Mouse (Mus musculus) lung, postnatal 10 days (tissue): ENCODE data around the gene Wdr77.
"Not testable (repeated sequence)": the region's sequence is repeated elsewhere in the genome, so short reads cannot be mapped to it uniquely, and the experiment has no call there.

ENCODE experiments used
- DNase-seq: peaks from one replicate; pipeline ENCODE4 v3.0.0; 2021

Gene Wdr77

DNA sequence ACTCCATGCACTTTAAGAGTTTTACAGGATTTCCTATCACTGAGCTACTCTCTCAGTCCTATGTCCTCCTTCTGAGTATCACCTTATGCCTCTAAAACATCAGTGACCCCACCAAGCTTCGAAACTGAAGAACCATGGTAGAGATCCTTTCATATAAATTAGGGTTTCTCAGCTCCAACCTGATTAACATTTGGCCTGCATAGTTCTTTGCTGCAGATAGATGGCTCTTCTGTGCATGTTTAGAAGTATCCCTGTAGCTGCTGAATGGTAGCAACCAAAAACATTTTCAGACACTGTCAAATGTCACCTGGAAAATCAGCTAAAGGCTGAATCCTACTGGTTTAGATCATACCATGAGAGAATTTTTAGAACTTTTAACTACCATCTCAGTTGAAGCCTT lies 1.9 kb upstream of the Wdr77 start:
- DNase-seq, result no peak

DNA sequence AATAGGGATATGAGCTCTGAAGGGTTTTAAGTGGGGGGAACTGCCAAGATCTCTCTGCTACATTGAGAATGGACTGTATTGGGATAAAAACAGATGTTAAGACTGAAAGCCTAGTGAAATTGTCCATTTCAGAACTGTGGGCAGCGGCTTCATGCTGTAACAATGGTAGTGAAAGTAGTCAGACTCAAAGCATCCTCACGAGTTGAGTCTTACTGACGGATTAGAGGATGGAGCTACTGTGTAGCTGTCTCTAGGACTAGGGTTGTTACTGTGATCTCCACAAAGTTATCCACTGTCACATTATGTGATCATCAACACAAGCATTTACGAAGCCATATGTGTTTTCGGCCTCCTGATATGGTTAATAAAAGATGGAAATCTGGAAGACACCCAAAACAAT lies 965 bp upstream of the Wdr77 start:
- no peak for DNase-seq

DNA sequence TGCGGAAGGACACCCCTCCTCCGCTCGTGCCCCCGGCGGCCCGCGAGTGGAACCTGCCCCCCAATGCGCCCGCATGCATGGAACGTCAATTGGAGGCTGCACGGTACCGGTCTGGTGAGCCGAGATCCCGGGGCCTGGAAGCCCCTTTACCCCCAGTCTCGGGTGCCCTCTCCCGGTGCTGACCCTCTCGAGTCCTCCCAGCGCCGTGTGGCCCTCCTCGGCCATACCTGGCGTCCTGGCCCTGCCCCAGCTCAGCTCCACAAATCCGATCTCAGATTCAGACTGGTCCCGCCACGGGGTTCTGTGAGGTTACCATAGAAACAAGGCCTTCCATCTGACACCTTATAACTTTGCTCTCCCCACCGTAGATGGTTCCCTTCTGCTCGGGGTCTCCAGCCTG lies 416 bp downstream of the Wdr77 start:
- no peak for DNase-seq

GRCm38 (mm10) chr3:105959999-105960398 lies 830 bp downstream of the Wdr77 start, which contains the start of gene Atp5f1:
Gene Atp5f1 (minus strand): TSS chr3:105960099.
- DNase-seq, result no peak

DNA sequence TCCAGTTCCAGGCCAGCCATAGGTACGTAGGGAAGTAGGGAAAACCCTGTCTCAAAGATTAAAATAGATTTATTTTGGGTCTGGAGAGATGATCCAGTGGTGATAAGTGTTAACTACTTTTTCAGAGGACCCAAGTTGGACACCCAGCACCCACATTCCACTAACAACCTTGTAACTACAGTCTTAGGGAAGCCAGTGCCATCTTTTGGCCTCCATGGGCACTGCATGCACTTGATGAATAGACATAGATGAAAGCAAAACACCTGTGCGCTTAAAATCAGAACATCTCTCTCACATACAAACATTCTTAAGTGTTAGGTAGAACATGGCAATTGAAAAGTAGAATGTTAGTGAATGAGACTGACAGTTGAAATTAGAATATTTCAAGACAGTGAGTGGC lies 1.5 kb downstream of the Wdr77 start:
- peak; percentile 7 for DNase-seq

- DNase-seq, result no peak
Observed at GRCm38 (mm10) chr3:105971831-105972446, 12.8 kb downstream of the Wdr77 start.

DNA sequence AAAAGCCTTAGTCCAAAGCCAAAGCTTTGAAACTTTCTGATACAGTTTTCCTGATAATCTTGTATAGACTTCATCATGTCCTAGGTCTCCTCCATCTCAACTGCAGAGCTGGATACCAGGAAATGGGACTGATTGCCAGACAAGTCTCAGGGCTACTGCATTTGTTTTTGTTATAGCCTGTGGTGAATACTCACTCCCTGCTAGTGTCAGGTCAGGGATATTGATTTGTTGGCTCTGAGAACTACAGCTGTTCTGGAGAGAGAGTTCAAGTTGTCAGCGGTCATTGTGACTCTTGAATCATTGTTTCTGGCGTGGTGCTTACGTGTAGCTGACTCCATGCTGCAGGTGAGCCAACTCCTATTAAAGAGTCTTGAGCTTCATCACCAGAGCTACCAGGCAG lies 14.2 kb downstream of the Wdr77 start, which contains the start of gene Ovgp1:
Gene Ovgp1, plus strand, starts transcription at position 301 of the 400 bp plus-strand sequence.
- DNase-seq, result no peak

- no peak for DNase-seq
Observed at GRCm38 (mm10) chr3:105974174-105974573, 15.0 kb downstream of the Wdr77 start.

- not testable (repeated sequence) for DNase-seq
Observed at GRCm38 (mm10) chr3:105989611-105990010, 30.4 kb downstream of the Wdr77 start.

DNA sequence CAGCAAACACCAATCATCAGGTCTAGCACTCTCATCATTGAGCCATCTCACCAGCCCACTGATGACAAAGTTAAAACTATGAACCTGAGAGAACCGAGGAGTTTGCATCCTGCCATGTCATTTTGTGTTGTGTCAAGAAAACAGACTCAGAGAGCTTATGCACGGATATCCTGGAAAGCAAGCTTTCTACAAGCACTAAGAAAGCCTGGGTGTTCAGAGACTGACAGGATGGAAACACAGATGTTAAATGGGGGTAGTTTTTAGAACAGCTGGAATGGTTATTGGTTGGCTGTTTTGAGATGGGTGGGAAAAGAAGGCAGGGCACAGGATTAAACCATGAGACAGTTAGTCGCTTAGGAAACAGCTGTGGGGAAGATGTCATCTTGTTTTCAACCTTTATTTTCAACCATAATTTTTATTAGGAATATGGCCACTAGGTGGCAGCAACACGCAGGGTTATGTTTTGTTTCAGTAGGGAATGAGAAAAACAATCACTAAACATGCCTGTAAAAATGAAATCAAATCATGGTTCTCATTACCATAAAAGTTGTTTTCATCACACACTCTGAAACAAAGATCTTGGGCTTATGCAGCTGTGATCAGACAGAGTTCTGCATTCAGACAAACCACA lies 32.6 kb downstream of the Wdr77 start:
- peak; percentile 71 for DNase-seq

DNA sequence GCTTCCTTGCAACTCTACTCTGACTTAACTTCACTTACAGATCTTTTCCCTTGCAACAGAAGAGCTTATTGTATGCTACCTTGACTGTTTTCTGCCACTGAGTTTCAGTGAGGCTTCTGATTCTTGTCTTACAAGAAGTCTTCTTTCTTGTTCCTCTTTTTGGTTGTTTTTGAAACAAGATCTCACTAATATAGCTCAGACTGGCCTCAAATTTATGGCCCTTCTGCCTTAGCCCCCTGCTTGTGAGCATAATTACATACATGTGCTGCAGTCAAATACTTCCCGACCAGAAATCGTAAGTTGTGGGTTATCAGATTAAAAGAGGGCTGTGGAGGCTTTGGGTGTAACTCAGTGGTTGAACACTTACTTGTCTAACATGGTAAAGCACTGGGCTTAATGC lies 35.6 kb downstream of the Wdr77 start:
- DNase-seq, result no peak

DNA sequence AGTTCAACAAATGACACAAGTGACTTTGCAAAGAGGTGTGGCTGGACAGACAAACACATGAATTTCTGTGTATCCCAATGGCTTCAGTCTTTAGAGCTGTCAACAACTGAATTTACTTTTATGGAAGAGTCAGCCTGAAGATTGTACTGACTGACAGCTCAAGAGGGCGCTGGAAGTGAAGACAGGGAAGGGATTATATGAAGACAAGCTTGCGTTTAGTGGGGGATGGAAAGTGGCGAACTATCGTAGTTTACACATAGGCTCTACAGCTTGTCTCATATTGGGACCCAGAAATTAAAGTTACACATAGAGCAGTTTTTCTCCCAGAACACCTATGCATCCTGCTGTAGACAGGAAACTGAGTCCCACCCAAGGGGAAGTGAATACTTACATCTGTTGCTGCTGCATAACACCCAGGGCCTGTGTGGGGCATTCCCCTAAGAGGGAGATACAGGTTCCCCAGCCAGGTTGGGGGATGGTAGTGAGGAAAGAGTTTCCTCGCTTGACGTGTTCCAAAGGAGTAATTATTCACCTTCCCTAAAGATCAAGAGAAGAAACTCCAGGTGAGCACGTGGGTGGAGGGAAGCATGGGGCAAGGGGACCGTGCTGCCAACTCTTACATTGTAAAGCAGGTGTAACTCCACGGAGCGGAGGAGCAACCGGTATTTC lies 41.7 kb downstream of the Wdr77 start:
- no peak for DNase-seq

DNA sequence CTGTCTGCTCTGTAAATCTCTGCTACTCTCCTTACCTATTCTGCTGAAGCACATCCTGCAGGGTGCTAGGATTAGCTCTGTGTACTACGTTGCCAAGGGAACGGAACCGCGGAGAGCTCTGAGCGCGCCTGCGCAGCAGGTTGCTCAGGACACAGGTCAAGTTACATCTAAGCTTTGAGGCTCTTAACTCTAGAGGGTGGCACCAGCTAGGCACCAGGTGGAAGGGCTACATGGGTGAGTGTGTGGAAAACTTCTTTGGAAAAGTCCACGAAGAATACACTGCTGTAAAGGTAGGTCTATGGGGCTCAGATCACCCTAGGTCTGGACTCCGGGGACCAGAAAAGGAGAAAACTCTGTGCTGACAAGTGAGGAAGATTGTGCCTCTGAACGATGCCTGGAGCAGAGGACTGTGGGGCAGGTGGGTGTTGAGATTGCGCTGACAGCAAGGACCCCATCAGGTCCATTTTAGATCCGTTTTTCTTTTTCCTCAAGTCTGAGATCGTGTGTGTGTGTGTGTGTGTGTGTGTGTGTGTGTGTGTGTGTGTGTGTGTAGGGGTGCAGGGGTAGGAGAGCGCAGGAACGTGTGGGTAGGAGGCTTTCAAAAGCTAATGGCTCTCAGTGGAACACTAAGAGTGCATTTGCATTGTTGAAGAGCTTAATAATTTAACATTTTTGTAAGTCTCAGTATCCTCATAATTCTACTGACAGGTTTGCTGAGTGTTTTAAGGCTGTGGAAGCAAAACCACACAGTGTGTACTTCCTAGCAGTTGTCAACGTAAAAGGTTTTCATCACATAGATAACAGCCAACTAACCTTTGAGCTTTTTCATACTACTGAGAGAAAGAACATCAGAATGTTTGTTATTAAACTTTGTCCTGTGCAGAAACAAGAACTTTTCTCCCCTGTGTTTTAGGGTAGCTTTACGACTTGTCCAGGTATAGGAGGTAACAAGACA lies 42.5 kb downstream of the Wdr77 start:
- DNase-seq, result peak; percentile 34

DNA sequence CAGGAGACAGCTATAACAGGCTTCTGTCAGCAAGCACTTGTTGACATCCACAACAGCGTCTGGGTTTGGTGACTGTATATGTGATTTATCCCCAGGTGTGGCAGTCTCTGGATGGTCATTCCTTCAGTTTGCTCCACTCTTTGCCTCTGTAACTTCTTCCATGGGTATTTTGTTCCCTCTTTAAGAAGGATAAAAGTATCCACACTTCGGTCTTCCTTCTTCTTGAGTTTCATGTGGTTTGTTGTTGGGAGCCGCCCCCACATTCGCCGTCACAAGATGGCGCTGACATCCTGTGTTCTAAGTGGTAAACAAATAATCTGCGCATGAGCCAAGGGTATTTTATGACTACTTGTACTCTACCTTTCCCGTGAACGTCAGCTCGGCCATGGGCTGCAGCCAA lies 44.2 kb downstream of the Wdr77 start:
- not testable (repeated sequence) for DNase-seq

DNA sequence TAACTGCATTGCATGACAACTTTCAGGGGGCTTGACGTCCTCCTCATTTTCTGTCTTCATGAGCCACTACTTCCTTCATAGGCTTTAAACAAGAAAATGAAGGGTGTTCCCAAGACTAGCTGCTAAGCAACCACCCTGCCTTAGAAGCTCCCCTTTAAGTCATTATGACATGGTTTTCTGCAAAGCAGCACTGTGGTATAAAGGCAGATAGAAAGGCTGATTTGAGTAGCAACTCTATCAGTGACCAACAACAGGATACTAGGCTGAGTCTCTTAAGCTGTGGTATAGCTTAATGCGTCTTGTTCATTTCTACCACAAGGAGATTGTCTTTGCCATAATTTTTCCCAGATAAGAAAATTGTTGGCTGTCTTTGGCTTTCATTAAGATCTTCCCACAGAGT lies 55.4 kb downstream of the Wdr77 start, which contains the start of gene Pifo:
Gene Pifo, minus strand, starts transcription at position 101 of the 400 bp plus-strand sequence.
- DNase-seq, result no peak
